Comparison of ENCODE assay signal across 8 mouse cellular contexts in genomic region chr12:8498591-8499000, GRCm38 (mm10). TPM values are rescaled to one million over a fixed set of nuclear protein-coding genes. Genes with fewer than 3 reads are reported as not detected.
DNase-seq lines count a peak whose midpoint lies in the region; ATAC-seq and TF ChIP-seq lines count a peak whose summit lies in the region.

No protein-coding gene starts in this region.

- peak overlapping the region; percentile 100 for H3K27ac ChIP-seq in forebrain, embryonic 15.5 days (replicated peaks)
- peak overlapping the region; percentile 99 for H3K27ac ChIP-seq in intestine, embryonic 14.5 days (ENCODE audit: low read depth)
- no peak overlapping the region for H3K27ac ChIP-seq in liver, embryonic 14.5 days
- peak overlapping the region; percentile 100 for H3K27ac ChIP-seq in neural tube, embryonic 15.5 days (replicated peaks)

- H3K9me3 ChIP-seq in forebrain, embryonic 15.5 days = no peaks in the 10 kb centered on the region
- no peaks in the 10 kb centered on the region for H3K9me3 ChIP-seq in intestine, embryonic 14.5 days (ENCODE audit: control insufficient read depth, low read length)
- H3K9me3 ChIP-seq in liver, embryonic 14.5 days (ENCODE audit: control insufficient read depth, low read length) = no peaks in the 10 kb centered on the region
- H3K9me3 ChIP-seq in neural tube, embryonic 15.5 days (replicated peaks) = no peaks in the 10 kb centered on the region

- H3K9ac ChIP-seq in forebrain, embryonic 15.5 days (replicated peaks) = peak overlapping the region; percentile 98
- H3K9ac ChIP-seq in intestine, embryonic 14.5 days (ENCODE audit: low read length) = peak overlapping the region; percentile 99
- peak overlapping the region; percentile 53 for H3K9ac ChIP-seq in liver, embryonic 14.5 days (replicated peaks)
- H3K9ac ChIP-seq in neural tube, embryonic 15.5 days (replicated peaks) = peak overlapping the region; percentile 99

- no peaks in the 10 kb centered on the region for H3K27me3 ChIP-seq in forebrain, embryonic 15.5 days
- no peaks in the 10 kb centered on the region for H3K27me3 ChIP-seq in intestine, embryonic 14.5 days (replicated peaks; ENCODE audit: control insufficient read depth, insufficient read depth, low read length)
- peaks cover 12% of the 10 kb centered on the region for H3K27me3 ChIP-seq in liver, embryonic 14.5 days (ENCODE audit: control insufficient read depth, insufficient read depth, low read length)
- no peaks in the 10 kb centered on the region for H3K27me3 ChIP-seq in neural tube, embryonic 15.5 days (replicated peaks)

- H3K4me1 ChIP-seq in forebrain, embryonic 15.5 days = peaks cover 37% of the 10 kb centered on the region
- H3K4me1 ChIP-seq in intestine, embryonic 14.5 days (replicated peaks; ENCODE audit: control insufficient read depth, insufficient read depth, low read length) = peaks cover 39% of the 10 kb centered on the region
- H3K4me1 ChIP-seq in liver, embryonic 14.5 days (replicated peaks; ENCODE audit: control insufficient read depth in 2 of 2, insufficient read depth in 2 of 2, low read length in 1 of 2) = peaks cover 3 to 9% of the 10 kb centered on the region in 2 experiments; a peak in 2 of 4 replicates
- H3K4me1 ChIP-seq in neural tube, embryonic 15.5 days = peaks cover 35% of the 10 kb centered on the region

- peak; percentile 0; the same call in 1 of the 2 replicates for ATAC-seq in forebrain, embryonic 15.5 days (replicated peaks)
- no peak for ATAC-seq in intestine, embryonic 14.5 days (replicated peaks; ENCODE audit: low FRiP score, low TSS enrichment, low read depth)
- no peak for ATAC-seq in liver, embryonic 14.5 days (ENCODE audit: insufficient read depth)
- peak; percentile 4; the same call in 1 of the 2 replicates for ATAC-seq in neural tube, embryonic 15.5 days (ENCODE audit: low FRiP score)

- peak overlapping the region; percentile 89 for H3K4me3 ChIP-seq in forebrain, embryonic 15.5 days
- peak overlapping the region; percentile 86 for H3K4me3 ChIP-seq in intestine, embryonic 14.5 days (ENCODE audit: low read depth, low read length)
- H3K4me3 ChIP-seq in liver, embryonic 14.5 days (ENCODE audit: insufficient read depth in 1 of 2, low read depth in 2 of 2, low read length in 2 of 2) = peak overlapping the region; percentile 69 to 72
- peak overlapping the region; percentile 78 for H3K4me3 ChIP-seq in neural tube, embryonic 15.5 days (replicated peaks)

- H3K36me3 ChIP-seq in forebrain, embryonic 15.5 days = no peaks in the 10 kb centered on the region
- H3K36me3 ChIP-seq in intestine, embryonic 14.5 days (ENCODE audit: control insufficient read depth, insufficient read depth, low read length) = no peaks in the 10 kb centered on the region
- no peaks in the 10 kb centered on the region for H3K36me3 ChIP-seq in liver, embryonic 14.5 days (replicated peaks; ENCODE audit: control insufficient read depth, insufficient read depth, low read depth)
- no peaks in the 10 kb centered on the region for H3K36me3 ChIP-seq in neural tube, embryonic 15.5 days

- no peak for TF ChIP-seq CTCF in liver, embryonic 14.5 days (IDR thresholded peaks at IDR 0.05; ENCODE audit: low read depth)

- H3K4me2 ChIP-seq in forebrain, embryonic 15.5 days (replicated peaks) = peak overlapping the region; percentile 83
- H3K4me2 ChIP-seq in intestine, embryonic 14.5 days (ENCODE audit: low read length) = peak overlapping the region; percentile 87
- peak overlapping the region; percentile 68 for H3K4me2 ChIP-seq in liver, embryonic 14.5 days (ENCODE audit: low read depth)
- H3K4me2 ChIP-seq in neural tube, embryonic 15.5 days = peak overlapping the region; percentile 78

- whole genome bisulfite sequencing in forebrain, embryonic 15.5 days = 2% methylated on average over 12 of the region's 13 CpGs
- 4% methylated on average over 11 of the region's 13 CpGs for WGBS in intestine, embryonic 14.5 days
- 7% methylated on average over 12 of the region's 13 CpGs for WGBS in liver, embryonic 14.5 days (ENCODE audit: insufficient replicate concordance)
- 2% methylated on average over 13 of the region's 13 CpGs for WGBS in neural tube, embryonic 15.5 days

- TF ChIP-seq EP300 in liver, embryonic 14.5 days (IDR thresholded peaks at IDR 0.05; ENCODE audit: low read depth) = no peak

- peak; percentile 23 for DNase-seq in kidney, adult 11 months
- no peak for DNase-seq in kidney, adult 18-20 months
- DNase-seq in adrenal gland, adult 18-20 months (ENCODE audit: low spot score in 2 of 2) = peak; percentile 41 to 51
- DNase-seq in intestine, embryonic 14.5 days (ENCODE audit: low spot score) = peak; percentile 67
- no peak for DNase-seq in liver, embryonic 14.5 days (ENCODE audit: low read depth in 3 of 3, low spot score in 3 of 3)
- no peak for DNase-seq in cerebellum, adult 9-11 months

RNA-seq across cellular contexts. Expression of gene Rhob, which starts 1.2 kb away (rescaled TPM):
- 100 to 1,000 TPM; 186 to 189 TPM for total RNA-seq in adrenal gland, adult 18-20 months (2021)
- 73.8 and 77.6 TPM in 2 replicates for polyA plus RNA-seq in forebrain, embryonic 15.5 days (2015; fragmentation: Nextera tagmentation; extraction: Ambion mirVana)
- 46.5 and 50.5 TPM in 2 replicates for polyA plus RNA-seq in intestine, embryonic 14.5 days (2014; fragmentation: Nextera tagmentation; extraction: Ambion mirVana)
- 14.1 and 15.2 TPM in 2 replicates for polyA plus RNA-seq in liver, embryonic 14.5 days (2012; rRNA removed)
- polyA plus RNA-seq in liver, embryonic 14.5 days (2014; fragmentation: Nextera tagmentation; extraction: Ambion mirVana) = 6.3 and 6.9 TPM in 2 replicates
- 77.0 and 91.1 TPM in 2 replicates for polyA plus RNA-seq in neural tube, embryonic 15.5 days (2015; fragmentation: Nextera tagmentation; extraction: Ambion mirVana)

Comparison
In these comparisons a context has a peak if more than half of its experiments do, and no peak if none do; other contexts are left out.
1. DNase-seq: peak in kidney, adult 11 months (single experiment), adrenal gland, adult 18-20 months (2 of 2) and intestine, embryonic 14.5 days (single experiment); none in kidney, adult 18-20 months (single experiment), liver, embryonic 14.5 days (0 of 3) and cerebellum, adult 9-11 months (single experiment).
2. ATAC-seq: peak in forebrain, embryonic 15.5 days (single experiment) and neural tube, embryonic 15.5 days (single experiment); none in intestine, embryonic 14.5 days (single experiment) and liver, embryonic 14.5 days (single experiment).
3. Peak in every context shown above with its lines, with median percentiles within 50 percentile points of each other: H3K4me2 ChIP-seq, H3K4me3 ChIP-seq and H3K9ac ChIP-seq.